Mouse (Mus musculus) hindbrain, embryonic 11.5 days (tissue): ENCODE data around the gene Armh3. TPM values are rescaled to one million over a fixed set of nuclear protein-coding genes. Genes with fewer than 3 reads are reported as not detected.

Experiments used
- ATAC-seq: fragments of 200-750 bp; cut with Nextera tagmentation; 2 replicates; pipeline ENCODE4 v1.8.0; 2017; ENCODE audit warnings: mild to moderate bottlenecking, moderate TSS enrichment, moderate library complexity; ENCODE audit not compliant: low FRiP score
- DNase-seq: peaks from one replicate; pipeline ENCODE4 v3.0.0-alpha.2; 2015; ENCODE audit warnings: low spot score
- H3K27ac ChIP-seq: fragments of 300-500 bp; sonication (generic); 2 replicates; pipeline ENCODE4 v1.5.1; 2014; ENCODE audit warnings: mild to moderate bottlenecking, low read depth, low read length
- H3K27me3 ChIP-seq: fragments of 300-500 bp; sonication (generic); 2 replicates; pipeline ENCODE4 v1.6.1; 2014; ENCODE audit warnings: mild to moderate bottlenecking, low read length, moderate library complexity, mixed read lengths; ENCODE audit not compliant: control insufficient read depth, insufficient read depth
- H3K36me3 ChIP-seq: fragments of 300-500 bp; sonication (generic); 2 replicates; pipeline ENCODE4 v1.6.1; 2014; ENCODE audit warnings: mild to moderate bottlenecking, low read length, moderate library complexity, mixed read lengths; ENCODE audit not compliant: control insufficient read depth, insufficient read depth
- H3K4me1 ChIP-seq: fragments of 300-500 bp; sonication (generic); replicated peaks from 2 replicates; pipeline ENCODE4 v1.6.1; 2014; ENCODE audit warnings: low read length, mixed read lengths; ENCODE audit not compliant: control insufficient read depth, insufficient read depth
- H3K4me2 ChIP-seq: fragments of 300-500 bp; sonication (generic); replicated peaks from 2 replicates; pipeline ENCODE4 v1.6.1; 2014; ENCODE audit warnings: mild to moderate bottlenecking, low read depth, low read length
- H3K4me3 ChIP-seq: fragments of 300-500 bp; sonication (generic); 2 replicates; pipeline ENCODE4 v1.5.1; 2014; ENCODE audit warnings: low read depth, low read length
- H3K9ac ChIP-seq: fragments of 300-500 bp; sonication (generic); 2 replicates; pipeline ENCODE4 v1.6.1; 2014; ENCODE audit warnings: low read depth, low read length
- H3K9me3 ChIP-seq: fragments of 300-500 bp; sonication (generic); 2 replicates; pipeline ENCODE4 v1.6.1; 2016; ENCODE audit warnings: low read length; ENCODE audit not compliant: control insufficient read depth
- WGBS: fragments of 180-500 bp; shearing (Covaris S2); extraction: QIAGEN DNeasy Blood & Tissue Kit; methylation state at CpG from one replicate; pipeline ENCODE4 v1.1.7; 2014; 5-methylcytosine and 5-hydroxymethylcytosine counted together
- polyA plus RNA-seq: library from polyadenylated mRNA; unstranded; fragments of >200 nt; fragmentation: Nextera tagmentation; extraction: Ambion mirVana; gene quantifications from 2 replicates; pipeline ENCODE4 v1.2.1, GENCODE M21; 2014

Armh3 gene
- polyA plus RNA-seq, 1 experiment from 2014 or later: 15.3 TPM

- Histone ChIP-seq H3K27ac (no peak overlapping the region), H3K9me3 (no peaks in the 10 kb centered on the region), H3K9ac (no peak overlapping the region), H3K4me2 (no peak overlapping the region), H3K4me3 (no peak overlapping the region), H3K4me1 (no peaks in the 10 kb centered on the region), H3K36me3 (no peaks in the 10 kb centered on the region), H3K27me3 (no peaks in the 10 kb centered on the region)
- WGBS: 93% methylated on average over 5 of the region's 5 CpGs
- DNase-seq (no peak), ATAC-seq (no peak)
Observed at GRCm38 (mm10) chr19:45900836-45901235, 97.5 kb downstream of the Armh3 start.

- Histone ChIP-seq H3K27ac (no peak overlapping the region), H3K36me3 (no peaks in the 10 kb centered on the region), H3K4me2 (no peak overlapping the region), H3K9me3 (no peaks in the 10 kb centered on the region), H3K4me3 (no peak overlapping the region), H3K9ac (no peak overlapping the region), H3K27me3 (no peaks in the 10 kb centered on the region), H3K4me1 (no peaks in the 10 kb centered on the region)
- DNase-seq: no peak
- WGBS: 95% methylated on average over 1 of the region's 1 CpGs
- no peak for ATAC-seq
Observed at GRCm38 (mm10) chr19:45895726-45896125, 102.6 kb downstream of the Armh3 start.

GRCm38 (mm10) chr19:45882056-45882455 lies 116.2 kb downstream of the Armh3 start:
- WGBS: 37% methylated on average over 3 of the region's 3 CpGs
- DNase-seq (no peak), ATAC-seq (no peak)
- Histone ChIP-seq H3K27me3 (no peaks in the 10 kb centered on the region), H3K4me1 (no peaks in the 10 kb centered on the region), H3K9me3 (no peaks in the 10 kb centered on the region), H3K36me3 (no peaks in the 10 kb centered on the region), H3K27ac (no peak overlapping the region), H3K4me3 (no peak overlapping the region), H3K9ac (no peak overlapping the region), H3K4me2 (no peak overlapping the region)

- DNase-seq: no peak
Observed at GRCm38 (mm10) chr19:45873320-45873719, 125.0 kb downstream of the Armh3 start.

GRCm38 (mm10) chr19:45855284-45855920 lies 142.9 kb downstream of the Armh3 start:
- no peaks in the 10 kb centered on the region for H3K36me3 ChIP-seq
- no peaks in the 10 kb centered on the region for H3K9me3 ChIP-seq
- H3K4me1 ChIP-seq: no peaks in the 10 kb centered on the region
- H3K4me2 ChIP-seq: no peak overlapping the region
- ATAC-seq (no peak), DNase-seq (no peak)
- H3K9ac ChIP-seq: no peak overlapping the region
- H3K27ac ChIP-seq: no peak overlapping the region
- no peak overlapping the region for H3K4me3 ChIP-seq
- no peaks in the 10 kb centered on the region for H3K27me3 ChIP-seq
- WGBS: 80% methylated on average over 8 of the region's 8 CpGs

More at GRCm38 (mm10) chr19:45873320-45873719, 125.0 kb downstream of the Armh3 start:
- no peak for ATAC-seq
- Histone ChIP-seq H3K9me3 (no peaks in the 10 kb centered on the region), H3K9ac (no peak overlapping the region), H3K4me2 (no peak overlapping the region), H3K27ac (no peak overlapping the region), H3K4me1 (no peaks in the 10 kb centered on the region), H3K27me3 (no peaks in the 10 kb centered on the region), H3K4me3 (no peak overlapping the region), H3K36me3 (no peaks in the 10 kb centered on the region)
- WGBS: 81% methylated on average over 1 of the region's 1 CpGs

- no peak for DNase-seq
- H3K4me1 ChIP-seq: no peaks in the 10 kb centered on the region
- no peaks in the 10 kb centered on the region for H3K36me3 ChIP-seq
- H3K27ac ChIP-seq: no peak overlapping the region
- H3K9ac ChIP-seq: no peak overlapping the region
- 85% methylated on average over 7 of the region's 7 CpGs for WGBS
- no peak overlapping the region for H3K4me2 ChIP-seq
- no peaks in the 10 kb centered on the region for H3K9me3 ChIP-seq
- no peak overlapping the region for H3K4me3 ChIP-seq
- no peaks in the 10 kb centered on the region for H3K27me3 ChIP-seq
- ATAC-seq: no peak
Observed at GRCm38 (mm10) chr19:45854521-45854920, 143.8 kb downstream of the Armh3 start.

GRCm38 (mm10) chr19:45847733-45848093 lies 150.6 kb downstream of the Armh3 start:
- Histone ChIP-seq H3K27ac (no peak overlapping the region), H3K36me3 (no peaks in the 10 kb centered on the region), H3K4me2 (no peak overlapping the region), H3K9me3 (no peaks in the 10 kb centered on the region), H3K9ac (no peak overlapping the region), H3K27me3 (no peaks in the 10 kb centered on the region), H3K4me3 (no peak overlapping the region), H3K4me1 (no peaks in the 10 kb centered on the region)
- no peak for DNase-seq
- ATAC-seq: no peak
- 88% methylated on average over 4 of the region's 4 CpGs for WGBS

- Histone ChIP-seq H3K36me3 (no peaks in the 10 kb centered on the region), H3K4me2 (no peak overlapping the region), H3K4me1 (no peaks in the 10 kb centered on the region), H3K9me3 (no peaks in the 10 kb centered on the region), H3K27ac (no peak overlapping the region), H3K9ac (no peak overlapping the region), H3K4me3 (no peak overlapping the region), H3K27me3 (no peaks in the 10 kb centered on the region)
- DNase-seq (peak; percentile 14), ATAC-seq (no peak)
- WGBS: 87% methylated on average over 3 of the region's 3 CpGs
Observed at GRCm38 (mm10) chr19:45847016-45847732, 151.1 kb downstream of the Armh3 start.

GRCm38 (mm10) chr19:45844209-45844608 lies 154.1 kb downstream of the Armh3 start:
- H3K9ac ChIP-seq: no peak overlapping the region
- H3K27me3 ChIP-seq: no peaks in the 10 kb centered on the region
- H3K4me3 ChIP-seq: no peak overlapping the region
- no peaks in the 10 kb centered on the region for H3K9me3 ChIP-seq
- no peaks in the 10 kb centered on the region for H3K36me3 ChIP-seq
- no peak for DNase-seq
- WGBS: 24% methylated on average over 3 of the region's 3 CpGs
- H3K27ac ChIP-seq: no peak overlapping the region
- ATAC-seq: no peak
- H3K4me2 ChIP-seq: no peak overlapping the region
- H3K4me1 ChIP-seq: no peaks in the 10 kb centered on the region
